Mouse (Mus musculus) intestine, postnatal 0 days (tissue): ENCODE results near the gene Tmem218. TPM values are rescaled to one million over a fixed set of nuclear protein-coding genes. Genes with fewer than 3 reads are reported as not detected.

Source experiments
- ATAC-seq: fragments of 200-750 bp; cut with Nextera tagmentation; 2 replicates; pipeline ENCODE4 v1.8.0; 2017; ENCODE audit warnings: mild to moderate bottlenecking, moderate TSS enrichment, moderate library complexity
- H3K27ac ChIP-seq: fragments of 300-500 bp; sonication (generic); 2 replicates; pipeline ENCODE4 v1.5.1; 2014; ENCODE audit warnings: mild to moderate bottlenecking, low read depth, low read length, moderate library complexity
- H3K27me3 ChIP-seq: fragments of 300-500 bp; sonication (generic); replicated peaks from 2 replicates; pipeline ENCODE4 v1.6.1; 2014; ENCODE audit warnings: low read length, mixed read lengths; ENCODE audit not compliant: control insufficient read depth, insufficient read depth
- H3K36me3 ChIP-seq: fragments of 300-500 bp; sonication (generic); 2 replicates; pipeline ENCODE4 v1.6.1; 2014; ENCODE audit warnings: mild to moderate bottlenecking, moderate library complexity; ENCODE audit not compliant: control insufficient read depth, insufficient read depth
- H3K4me1 ChIP-seq: fragments of 300-500 bp; sonication (generic); replicated peaks from 2 replicates; pipeline ENCODE4 v1.6.1; 2014; ENCODE audit warnings: antibody characterized with exemption, low read length, mixed read lengths; ENCODE audit not compliant: control insufficient read depth, insufficient read depth
- H3K4me2 ChIP-seq: fragments of 300-500 bp; sonication (generic); replicated peaks from 2 replicates; pipeline ENCODE4 v1.6.1; 2014; ENCODE audit warnings: low read depth, mild to moderate bottlenecking, moderate library complexity
- H3K4me3 ChIP-seq: fragments of 300-500 bp; sonication (generic); 2 replicates; pipeline ENCODE4 v1.5.1; 2014; ENCODE audit warnings: low read depth, low read length
- H3K9ac ChIP-seq: fragments of 300-500 bp; sonication (generic); 2 replicates; pipeline ENCODE4 v1.6.1; 2014; ENCODE audit warnings: mild to moderate bottlenecking, low read depth, low read length
- H3K9me3 ChIP-seq: fragments of 300-500 bp; sonication (generic); 2 replicates; pipeline ENCODE4 v1.6.1; 2016; ENCODE audit warnings: mixed run types; ENCODE audit not compliant: control insufficient read depth
- CTCF ChIP-seq: sonication (generic); IDR thresholded peaks from 2 replicates; pipeline ENCODE4 v1.5.1; 2016; ENCODE audit warnings: low read depth, mild to moderate bottlenecking, control low read depth, antibody characterized with exemption, moderate library complexity
- whole genome bisulfite sequencing: fragments of 180-500 bp; shearing (Covaris S2); extraction: QIAGEN DNeasy Blood & Tissue Kit; methylation state at CpG from one replicate; pipeline ENCODE4 v1.1.7; 2014; 5-methylcytosine and 5-hydroxymethylcytosine counted together
- polyA plus RNA-seq: library from polyadenylated mRNA; unstranded; fragments of >200 nt; fragmentation: Nextera tagmentation; extraction: Ambion mirVana; gene quantifications from 2 replicates; pipeline ENCODE4 v1.2.1, GENCODE M21; 2015

Gene Tmem218
- polyA plus RNA-seq, 1 experiment from 2014 or later, result 7.1 TPM

DNA sequence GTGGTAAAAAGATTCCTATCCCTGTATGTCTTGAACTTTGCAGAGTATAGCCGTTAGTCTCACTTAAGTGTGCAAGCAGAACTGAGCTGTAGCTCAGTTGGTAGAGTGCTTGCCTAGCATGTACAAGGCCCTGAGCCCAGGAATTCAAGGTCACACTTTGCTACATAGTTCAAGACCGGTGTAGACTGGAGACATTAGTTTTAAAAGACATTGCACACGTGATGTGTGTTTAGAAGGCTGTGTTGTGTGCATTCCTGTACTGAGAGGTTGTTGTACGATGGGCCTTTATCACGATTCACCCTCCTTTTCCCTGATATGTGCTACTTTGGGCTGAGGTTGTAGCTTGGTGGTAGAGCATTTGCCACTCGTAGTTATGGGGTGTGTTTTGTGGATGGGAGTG, 42.6 kb downstream of the Tmem218 start:
- ATAC-seq, result no peak
- TF ChIP-seq CTCF, result no peak
- no peak overlapping the region for H3K4me2 ChIP-seq
- no peak overlapping the region for H3K4me3 ChIP-seq
- no peak overlapping the region for H3K9ac ChIP-seq
- H3K27ac ChIP-seq, result no peak overlapping the region
- H3K27me3 ChIP-seq, result no peaks in the 10 kb centered on the region
- H3K9me3 ChIP-seq, result no peaks in the 10 kb centered on the region
- no peaks in the 10 kb centered on the region for H3K36me3 ChIP-seq
- 0 out of 2 replicates have a peak, but pooled peaks cover 6% of the 10 kb centered on the region for H3K4me1 ChIP-seq
- WGBS, result 67% methylated on average over 6 of the region's 6 CpGs

DNA sequence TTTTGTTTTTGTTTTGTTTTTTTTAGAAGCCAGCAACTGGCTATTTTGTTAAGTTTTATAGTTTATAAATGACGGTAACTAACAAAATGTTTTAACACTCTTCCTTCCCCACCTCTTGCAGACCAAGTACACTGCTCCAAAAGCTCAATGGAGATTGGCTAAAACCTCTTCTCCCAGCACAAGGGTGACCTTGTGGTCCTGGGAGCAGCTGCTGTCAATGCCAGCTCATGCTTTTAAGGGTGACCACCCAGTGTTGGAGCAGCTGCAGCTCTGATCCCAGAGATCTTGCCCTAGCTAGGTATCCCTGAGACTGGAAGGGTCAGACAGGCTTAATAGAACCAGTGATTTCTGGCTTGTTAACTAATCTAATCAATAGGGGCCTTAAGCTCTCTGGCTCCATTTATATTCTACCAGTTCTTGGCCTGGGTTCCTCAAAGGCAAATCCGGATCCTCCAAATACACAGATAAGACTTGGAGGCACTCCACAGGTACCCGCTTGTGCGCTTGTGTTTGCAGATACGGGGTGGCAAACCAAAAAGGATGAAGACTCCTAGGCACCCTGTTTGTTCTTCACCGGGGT, 46.6 kb downstream of the Tmem218 start:
- Histone ChIP-seq H3K36me3 (no peaks in the 10 kb centered on the region), H3K4me1 (peaks cover 3% of the 10 kb centered on the region; the same call in 1 of the 2 replicates), H3K4me3 (peak overlapping the region; percentile 51), H3K27me3 (no peaks in the 10 kb centered on the region), H3K4me2 (peak overlapping the region; percentile 86), H3K27ac (peak overlapping the region; percentile 7; the same call in 1 of the 2 replicates), H3K9ac (peak overlapping the region; percentile 45), H3K9me3 (no peaks in the 10 kb centered on the region)
- ATAC-seq, result no peak
- TF ChIP-seq CTCF, result no peak
- WGBS, result 22% methylated on average over 6 of the region's 6 CpGs

DNA sequence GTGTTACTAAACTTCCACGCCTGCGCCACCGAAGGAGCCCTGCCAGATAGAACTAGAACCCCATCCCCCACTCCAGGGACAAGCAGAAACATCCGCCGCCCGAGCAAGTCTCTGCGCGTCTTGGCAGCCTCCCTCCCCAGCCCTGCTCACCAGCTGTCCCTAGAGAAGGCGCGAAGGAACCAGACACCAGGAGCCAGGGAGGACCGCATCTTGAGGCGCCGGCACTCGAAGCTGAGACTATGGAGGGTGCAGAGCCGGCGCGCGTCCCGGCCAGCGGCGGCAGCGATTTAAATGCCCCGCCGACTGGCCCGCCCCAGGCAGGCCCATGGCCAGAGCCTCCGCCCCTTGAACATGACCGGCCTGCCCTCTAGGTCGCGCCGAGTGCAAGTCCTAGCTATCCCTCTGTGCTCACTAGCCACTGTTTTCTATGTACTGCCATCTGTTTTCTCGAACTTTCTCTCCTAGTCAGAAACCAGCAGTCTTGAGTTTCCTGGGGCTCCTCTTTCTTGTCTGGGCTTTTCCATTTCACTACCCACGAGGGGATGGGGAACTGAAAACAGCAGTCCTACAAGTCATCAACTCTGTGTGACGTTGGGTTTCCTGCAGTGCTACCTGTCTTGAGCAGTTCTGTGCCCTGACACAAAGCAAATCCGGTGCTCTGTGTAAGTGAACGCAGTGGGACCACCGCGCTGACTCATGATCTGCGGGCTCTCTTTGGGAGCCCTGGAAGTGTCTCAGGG, 47.3 kb downstream of the Tmem218 start, which contains the start of gene Slc37a2:
Gene Slc37a2 (minus strand): TSS at position 590 of the 740 bp plus-strand sequence.
- WGBS, result 3% methylated on average over 38 of the region's 38 CpGs
- Histone ChIP-seq H3K4me1 (peaks cover 3% of the 10 kb centered on the region; the same call in 1 of the 2 replicates), H3K27me3 (no peaks in the 10 kb centered on the region), H3K9ac (peak within 1 kb of the TSS; percentile 45), H3K27ac (peak within 1 kb of the TSS; percentile 7; the same call in 1 of the 2 replicates), H3K4me3 (peak within 1 kb of the TSS; percentile 51), H3K9me3 (no peaks in the 10 kb centered on the region), H3K36me3 (no peaks in the 10 kb centered on the region), H3K4me2 (peak within 1 kb of the TSS; percentile 86)
- ATAC-seq, result peak; percentile 83
- TF ChIP-seq CTCF, result no peak

DNA sequence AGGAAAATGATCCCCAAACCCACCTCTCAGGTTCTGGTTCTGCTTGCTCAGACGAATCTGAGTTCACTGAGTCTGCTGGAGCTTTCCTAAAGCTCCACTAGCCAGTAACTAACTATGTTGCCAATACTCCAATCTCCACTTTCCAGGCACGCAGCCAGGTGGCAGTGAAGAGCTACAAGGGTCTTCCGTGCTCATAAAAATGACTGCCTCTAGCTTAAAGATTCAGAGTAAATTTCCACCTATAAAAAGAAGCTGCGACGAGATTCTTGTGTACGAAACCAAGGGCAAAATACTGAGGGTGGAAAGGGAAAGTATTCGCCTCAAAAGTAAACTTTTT, 47.8 kb downstream of the Tmem218 start:
- TF ChIP-seq CTCF, result peak; percentile 88
- Histone ChIP-seq H3K9ac (peak overlapping the region; percentile 45), H3K36me3 (no peaks in the 10 kb centered on the region), H3K9me3 (no peaks in the 10 kb centered on the region), H3K4me1 (peaks cover 3% of the 10 kb centered on the region; the same call in 1 of the 2 replicates), H3K4me3 (peak overlapping the region; percentile 51), H3K27ac (no peak overlapping the region; the same call in 1 of the 2 replicates), H3K4me2 (peak overlapping the region; percentile 86), H3K27me3 (no peaks in the 10 kb centered on the region)
- peak; percentile 58 for ATAC-seq
- WGBS, result 21% methylated on average over 7 of the region's 7 CpGs

DNA sequence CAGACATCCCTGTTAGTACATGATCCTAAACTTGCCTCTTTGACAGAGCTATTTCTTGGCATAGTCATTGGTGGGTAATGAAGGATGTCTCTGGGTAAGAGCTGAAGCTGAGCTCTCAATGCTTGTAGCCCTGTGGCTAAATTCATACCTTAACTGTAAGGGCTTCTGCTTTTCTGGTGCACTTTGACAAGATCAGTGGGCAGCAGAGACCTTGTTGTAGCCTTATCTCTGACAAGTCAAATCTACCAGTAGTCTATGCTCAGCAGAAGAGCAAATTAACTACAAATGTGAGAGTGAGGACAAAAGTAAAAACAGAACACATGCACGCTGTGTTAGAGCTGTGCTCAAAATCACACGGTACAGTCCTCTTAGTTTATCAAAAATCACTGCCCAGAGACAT, 58.6 kb downstream of the Tmem218 start:
- ATAC-seq, result no peak
- Histone ChIP-seq H3K9me3 (no peaks in the 10 kb centered on the region), H3K4me3 (no peak overlapping the region), H3K9ac (no peak overlapping the region), H3K36me3 (no peaks in the 10 kb centered on the region), H3K27ac (no peak overlapping the region), H3K4me1 (no peaks in the 10 kb centered on the region), H3K27me3 (no peaks in the 10 kb centered on the region), H3K4me2 (no peak overlapping the region)
- TF ChIP-seq CTCF, result no peak
- 88% methylated on average over 2 of the region's 2 CpGs for WGBS

Other genes with a start within 250 kb of the Tmem218 start
- gene Pknox2, start 60.8 kb upstream of the Tmem218 start, polyA plus RNA-seq, result 2.4 and 2.8 TPM in 2 replicates
- 20.1 and 22.8 TPM in 2 replicates for gene Slc37a2, start 47.5 kb downstream of the Tmem218 start, polyA plus RNA-seq
- 1.8 and 1.9 TPM in 2 replicates for gene Ccdc15, start 140.2 kb downstream of the Tmem218 start, polyA plus RNA-seq
- 0.18 and 0.38 TPM in 2 replicates for gene Hepacam, start 159.1 kb downstream of the Tmem218 start, polyA plus RNA-seq
- 6.6 and 7.1 TPM in 2 replicates for gene Robo4, start 193.7 kb downstream of the Tmem218 start, polyA plus RNA-seq
- gene Robo3, start 225.0 kb downstream of the Tmem218 start, polyA plus RNA-seq, result 0.07 TPM in 1 of 2 replicates, not detected in the other